Mouse (Mus musculus) midbrain, postnatal 0 days (tissue): ENCODE results near the gene Ccdc70. TPM values are rescaled to one million over a fixed set of nuclear protein-coding genes. Genes with fewer than 3 reads are reported as not detected.
A peak's percentile ranks its signal among the peaks of the same experiment; 100 is the strongest.

Experiments
- ATAC-seq: fragments of 200-750 bp; cut with Nextera tagmentation; 2 replicates; pipeline ENCODE4 v1.8.0; 2017; ENCODE audit warnings: moderate number of reproducible peaks, mild to moderate bottlenecking, moderate TSS enrichment, moderate library complexity; ENCODE audit not compliant: low FRiP score
- DNase-seq: peaks from one replicate; pipeline ENCODE4 v3.0.0-alpha.2; 2015; ENCODE audit warnings: low spot score
- H3K27ac ChIP-seq: fragments of 300-500 bp; sonication (generic); 2 replicates; pipeline ENCODE4 v1.5.1; 2014; ENCODE audit warnings: low read depth, mild to moderate bottlenecking, low read length, mixed read lengths
- H3K27me3 ChIP-seq: fragments of 300-500 bp; sonication (generic); 2 replicates; pipeline ENCODE4 v1.6.1; 2014; ENCODE audit warnings: low read length, control low read depth, mixed read lengths; ENCODE audit not compliant: insufficient read depth
- H3K36me3 ChIP-seq: fragments of 300-500 bp; sonication (generic); 2 replicates; pipeline ENCODE4 v1.6.1; 2014; ENCODE audit warnings: low read length, control low read depth, mixed read lengths; ENCODE audit not compliant: insufficient read depth
- H3K4me1 ChIP-seq: fragments of 300-500 bp; sonication (generic); 2 replicates; pipeline ENCODE4 v1.6.1; 2014; ENCODE audit warnings: mild to moderate bottlenecking, control low read depth, antibody characterized with exemption, low read length, mixed read lengths; ENCODE audit not compliant: insufficient read depth
- H3K4me2 ChIP-seq: fragments of 300-500 bp; sonication (generic); 2 replicates; pipeline ENCODE4 v1.6.1; 2014; ENCODE audit warnings: low read depth, mild to moderate bottlenecking, low read length, mixed read lengths; ENCODE audit not compliant: poor library complexity, severe bottlenecking
- H3K4me3 ChIP-seq: fragments of 300-500 bp; sonication (generic); 2 replicates; pipeline ENCODE4 v1.5.1; 2014; ENCODE audit warnings: low read depth, mild to moderate bottlenecking, low read length, moderate library complexity
- H3K9ac ChIP-seq: fragments of 300-500 bp; sonication (generic); replicated peaks from 2 replicates; pipeline ENCODE4 v1.6.1; 2014; ENCODE audit warnings: mild to moderate bottlenecking, low read length, moderate library complexity, mixed read lengths; ENCODE audit not compliant: poor library complexity, severe bottlenecking
- H3K9me3 ChIP-seq: fragments of 300-500 bp; sonication (generic); 2 replicates; pipeline ENCODE4 v1.6.1; 2016; ENCODE audit warnings: low read length, control low read depth
- CTCF ChIP-seq: IDR thresholded peaks from 2 replicates; pipeline ENCODE4 v1.5.1; 2016; ENCODE audit warnings: antibody characterized with exemption, mild to moderate bottlenecking
- WGBS: fragments of 180-500 bp; shearing (Covaris S2); extraction: QIAGEN DNeasy Blood & Tissue Kit; methylation state at CpG from one replicate; pipeline ENCODE4 v1.1.7; 2014; 5-methylcytosine and 5-hydroxymethylcytosine counted together
- polyA plus RNA-seq: library from polyadenylated mRNA; unstranded; fragments of >200 nt; fragmentation: Nextera tagmentation; extraction: Ambion mirVana; gene quantifications from 2 replicates; pipeline ENCODE4 v1.2.1, GENCODE M21; 2015
- total RNA-seq: library from RNA; depleted of rRNA; stranded (reverse); fragments of >200 nt; gene quantifications from 2 replicates; pipeline ENCODE4 v1.2.3, GENCODE M21; 2014; rRNA removed

Ccdc70 gene
- total and polyA plus RNA-seq, 2 experiments from 2014 or later = not detected

GRCm38 (mm10) chr8:22017731-22018130, 48.2 kb downstream of the Ccdc70 start:
- ATAC-seq = no peak
- Histone ChIP-seq H3K4me1 (no peaks in the 10 kb centered on the region), H3K4me2 (no peak overlapping the region), H3K4me3 (no peak overlapping the region), H3K27ac (no peak overlapping the region), H3K9me3 (no peaks in the 10 kb centered on the region), H3K36me3 (no peaks in the 10 kb centered on the region), H3K27me3 (no peaks in the 10 kb centered on the region), H3K9ac (no peak overlapping the region)
- WGBS = 85% methylated on average over 7 of the region's 7 CpGs
- TF ChIP-seq CTCF = no peak
- no peak for DNase-seq

- no peak overlapping the region for H3K4me3 ChIP-seq
- no peaks in the 10 kb centered on the region for H3K9me3 ChIP-seq
- H3K9ac ChIP-seq = no peak overlapping the region
- DNase-seq = no peak
- WGBS = 85% methylated on average over 5 of the region's 5 CpGs
- H3K4me1 ChIP-seq = no peaks in the 10 kb centered on the region
- no peak for TF ChIP-seq CTCF
- H3K27me3 ChIP-seq = no peaks in the 10 kb centered on the region
- H3K36me3 ChIP-seq = no peaks in the 10 kb centered on the region
- no peak overlapping the region for H3K27ac ChIP-seq
- H3K4me2 ChIP-seq = no peak overlapping the region
- no peak for ATAC-seq
Measured at GRCm38 (mm10) chr8:22019498-22019897, 49.9 kb downstream of the Ccdc70 start.

- DNase-seq (no peak), ATAC-seq (no peak)
- H3K36me3 ChIP-seq = no peaks in the 10 kb centered on the region
- no peak overlapping the region for H3K4me2 ChIP-seq
- H3K9me3 ChIP-seq = no peaks in the 10 kb centered on the region
- WGBS = 57% methylated on average over 7 of the region's 7 CpGs
- TF ChIP-seq CTCF = peak; percentile 15
- no peaks in the 10 kb centered on the region for H3K4me1 ChIP-seq
- H3K9ac ChIP-seq = no peak overlapping the region
- no peaks in the 10 kb centered on the region for H3K27me3 ChIP-seq
- H3K27ac ChIP-seq = no peak overlapping the region
- H3K4me3 ChIP-seq = no peak overlapping the region
Measured at GRCm38 (mm10) chr8:22022244-22022643, 52.7 kb downstream of the Ccdc70 start.

Other genes starting within 250 kb of the Ccdc70 start
- not detected in 2 replicates for gene Defa24, start 235.3 kb upstream of the Ccdc70 start, total RNA-seq
- gene Defa24, start 235.3 kb upstream of the Ccdc70 start, polyA plus RNA-seq = not detected in 2 replicates
- not detected in 2 replicates for gene Defb50, start 146.2 kb upstream of the Ccdc70 start, total RNA-seq
- gene Defb50, start 146.2 kb upstream of the Ccdc70 start, polyA plus RNA-seq = not detected in 2 replicates
- gene Defb2, start 129.8 kb upstream of the Ccdc70 start, total RNA-seq = not detected in 2 replicates
- gene Defb2, start 129.8 kb upstream of the Ccdc70 start, polyA plus RNA-seq = not detected in 2 replicates
- gene Defb10, start 110.9 kb upstream of the Ccdc70 start, total RNA-seq = not detected in 2 replicates
- not detected in 2 replicates for gene Defb10, start 110.9 kb upstream of the Ccdc70 start, polyA plus RNA-seq
- gene Defb9, start 84.4 kb upstream of the Ccdc70 start, total RNA-seq = not detected in 2 replicates
- not detected in 2 replicates for gene Defb9, start 84.4 kb upstream of the Ccdc70 start, polyA plus RNA-seq
- gene Defb11, start 63.4 kb upstream of the Ccdc70 start, total RNA-seq = not detected in 2 replicates
- not detected in 2 replicates for gene Defb11, start 63.4 kb upstream of the Ccdc70 start, polyA plus RNA-seq
- not detected in 2 replicates for gene Defb15, start 37.1 kb upstream of the Ccdc70 start, total RNA-seq
- gene Defb15, start 37.1 kb upstream of the Ccdc70 start, polyA plus RNA-seq = not detected in 2 replicates
- not detected in 2 replicates for gene Defb35, start 31.4 kb upstream of the Ccdc70 start, total RNA-seq
- gene Defb35, start 31.4 kb upstream of the Ccdc70 start, polyA plus RNA-seq = not detected in 2 replicates
- not detected in 2 replicates for gene Defb13, start 23.0 kb upstream of the Ccdc70 start, total RNA-seq
- not detected in 2 replicates for gene Defb13, start 23.0 kb upstream of the Ccdc70 start, polyA plus RNA-seq
- not detected in 2 replicates for gene Fam90a1a, start 11.1 kb upstream of the Ccdc70 start, total RNA-seq
- not detected in 2 replicates for gene Fam90a1a, start 11.1 kb upstream of the Ccdc70 start, polyA plus RNA-seq
- gene Atp7b, start 90.5 kb downstream of the Ccdc70 start, total RNA-seq = 3.3 and 5.4 TPM in 2 replicates
- gene Atp7b, start 90.5 kb downstream of the Ccdc70 start, polyA plus RNA-seq = 1.6 TPM in 2 replicates
- gene Alg11, start 90.9 kb downstream of the Ccdc70 start, total RNA-seq = 39.1 and 44.6 TPM in 2 replicates
- 38.8 and 40.7 TPM in 2 replicates for gene Alg11, start 90.9 kb downstream of the Ccdc70 start, polyA plus RNA-seq
- gene Nek5, start 155.3 kb downstream of the Ccdc70 start, total RNA-seq = 0.38 and 0.66 TPM in 2 replicates
- 0.59 and 1.1 TPM in 2 replicates for gene Nek5, start 155.3 kb downstream of the Ccdc70 start, polyA plus RNA-seq
- 4.1 and 4.4 TPM in 2 replicates for gene Nek3, start 196.7 kb downstream of the Ccdc70 start, total RNA-seq
- gene Nek3, start 196.7 kb downstream of the Ccdc70 start, polyA plus RNA-seq = 5.1 and 6.8 TPM in 2 replicates
- 4.1 and 7.5 TPM in 2 replicates for gene Ckap2, start 216.0 kb downstream of the Ccdc70 start, total RNA-seq
- gene Ckap2, start 216.0 kb downstream of the Ccdc70 start, polyA plus RNA-seq = 5.1 and 5.4 TPM in 2 replicates
- gene Vps36, start 223.0 kb downstream of the Ccdc70 start, total RNA-seq = 33.2 and 38.9 TPM in 2 replicates
- gene Vps36, start 223.0 kb downstream of the Ccdc70 start, polyA plus RNA-seq = 37.4 and 40.9 TPM in 2 replicates